Mouse (Mus musculus): ENCODE results near the gene Fam161b.

Fam161b gene

DNA sequence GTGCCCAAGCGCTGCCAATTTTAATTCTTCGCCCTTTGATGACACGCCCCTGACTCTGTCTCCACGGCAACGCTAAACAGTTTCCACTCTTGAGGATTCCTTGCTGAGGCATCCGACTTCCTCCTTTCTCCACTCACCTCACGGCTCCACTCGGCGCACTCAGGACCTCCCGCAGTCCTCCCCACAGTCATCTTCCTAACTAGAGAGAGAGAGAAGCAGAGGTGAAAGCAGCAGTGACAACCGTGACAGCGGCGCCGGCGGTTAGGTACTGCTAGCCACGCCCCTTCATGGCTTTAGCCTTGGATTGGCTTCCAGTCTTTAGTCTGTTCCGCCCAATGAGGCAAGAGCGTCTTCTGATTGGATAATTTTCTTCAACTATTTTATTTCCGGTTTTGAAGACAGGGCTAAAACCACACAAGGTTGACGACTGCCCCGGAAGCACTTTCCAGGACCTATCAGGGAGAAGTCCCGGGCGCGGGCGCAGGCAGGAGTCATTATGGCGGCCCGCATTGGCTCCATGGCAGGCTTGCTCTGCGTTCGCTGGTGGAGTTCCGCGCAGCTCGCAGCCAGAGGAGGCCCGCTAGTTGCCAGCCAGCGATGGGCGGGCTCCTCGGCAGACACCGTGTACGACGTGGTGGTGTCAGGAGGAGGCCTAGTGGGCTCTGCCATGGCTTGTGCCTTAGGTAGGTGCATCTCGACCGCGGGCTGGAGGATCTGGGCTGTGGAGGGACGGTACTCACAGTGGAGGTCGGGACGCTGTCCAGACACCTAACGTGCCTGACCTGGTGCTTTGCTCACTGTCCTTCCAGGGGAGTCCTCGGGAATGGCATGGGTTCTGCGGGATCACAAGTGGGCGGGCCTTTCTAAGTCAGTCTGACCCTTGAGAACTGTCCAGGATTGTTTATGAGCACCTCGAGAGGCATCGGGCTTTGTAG is at the start of gene Fam161b, which contains the start of gene Coq6:
Fam161b (minus strand) TSS at position 279 of the 935 bp plus-strand sequence.
Coq6 (plus strand) TSS at position 103 of the 935 bp plus-strand sequence.
- peak; percentile 97 for DNase-seq (ENCODE audit: low read depth)

DNA sequence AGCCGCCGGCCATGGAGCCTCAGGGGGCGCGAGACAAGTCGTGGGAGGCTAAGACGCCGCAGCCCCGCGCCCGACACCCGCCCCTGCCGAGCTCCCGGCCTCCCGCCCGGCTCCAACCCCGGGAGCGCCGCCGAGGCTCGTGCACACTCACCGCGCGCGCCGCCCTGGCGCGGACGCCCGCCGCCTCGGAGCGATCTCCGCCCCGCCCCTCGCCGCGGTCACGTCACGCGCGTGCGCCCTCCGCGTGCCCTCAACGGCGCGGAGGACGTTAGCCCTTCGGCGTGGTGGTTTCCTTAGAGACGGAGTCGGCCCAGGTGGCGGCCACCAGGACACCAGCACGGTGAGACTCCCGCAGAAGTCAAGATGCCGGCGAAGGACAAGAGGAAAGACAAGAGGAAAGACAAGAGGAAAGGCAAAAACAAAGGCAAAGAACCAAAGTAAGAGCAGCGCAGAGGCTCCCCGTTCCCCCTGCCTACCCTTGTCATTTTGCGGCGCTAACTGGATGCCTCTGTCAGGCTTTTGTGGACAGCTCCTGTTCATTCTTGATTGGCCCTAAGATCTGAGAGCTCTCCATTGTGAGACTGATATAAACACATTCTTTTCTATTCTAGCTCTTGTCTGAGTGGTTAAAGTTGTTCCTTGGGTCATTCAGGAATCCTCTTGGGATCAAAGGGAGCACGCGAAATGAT is 47.3 kb upstream of the Fam161b start, which contains the start of the genes Entpd5 and Bbof1:
Entpd5 (minus strand) TSS at position 211 of the 689 bp plus-strand sequence.
Bbof1 (plus strand) TSS at position 253 of the 689 bp plus-strand sequence.
- DNase-seq (ENCODE audit: low read depth), result peak; percentile 92

DNA sequence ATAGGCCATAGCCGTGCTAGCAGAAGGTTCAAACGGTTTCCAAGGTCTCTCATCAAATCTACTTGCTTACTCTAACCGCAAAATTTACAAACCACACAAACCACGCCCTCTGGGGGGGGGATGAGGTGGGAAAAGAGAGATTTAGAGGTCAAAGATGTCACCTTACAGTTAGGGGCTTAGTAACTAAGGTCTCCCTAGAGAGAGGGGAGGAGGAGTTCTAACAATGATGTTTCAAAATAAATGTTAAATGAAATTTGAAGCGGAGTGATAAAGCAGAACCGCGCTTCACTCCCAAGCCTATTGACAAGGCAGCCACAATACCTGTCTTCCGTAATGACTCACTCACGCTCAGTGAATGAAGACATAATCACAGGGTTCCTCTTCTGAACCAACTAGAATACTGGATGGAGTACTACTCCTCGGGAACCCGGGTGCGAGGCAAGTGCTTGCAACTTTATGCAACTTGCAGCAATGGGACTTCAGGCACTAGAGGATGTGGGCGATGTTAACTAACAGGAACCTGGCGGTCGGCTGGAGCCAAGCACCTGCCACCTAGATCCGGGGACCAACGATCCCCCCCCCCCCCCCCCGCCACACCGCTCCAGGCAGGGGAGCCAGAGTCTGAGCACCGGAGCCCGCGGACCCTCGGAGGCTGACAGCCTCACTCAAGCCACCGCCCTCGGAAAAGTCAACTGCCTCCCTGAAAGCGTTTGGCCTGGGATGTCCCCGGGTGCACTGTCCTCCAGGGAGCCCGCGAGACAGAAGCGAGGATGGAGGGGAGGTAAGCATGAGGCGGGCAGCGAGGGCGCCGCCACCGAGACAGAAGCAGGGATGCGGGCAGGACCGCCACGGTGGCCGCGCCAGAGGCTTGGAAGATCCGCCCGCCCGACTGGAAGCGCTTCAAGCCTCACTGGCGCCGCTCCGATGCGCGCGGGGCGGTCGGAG is 46.5 kb upstream of the Fam161b start:
- peak; percentile 86 for DNase-seq (ENCODE audit: low read depth)

DNA sequence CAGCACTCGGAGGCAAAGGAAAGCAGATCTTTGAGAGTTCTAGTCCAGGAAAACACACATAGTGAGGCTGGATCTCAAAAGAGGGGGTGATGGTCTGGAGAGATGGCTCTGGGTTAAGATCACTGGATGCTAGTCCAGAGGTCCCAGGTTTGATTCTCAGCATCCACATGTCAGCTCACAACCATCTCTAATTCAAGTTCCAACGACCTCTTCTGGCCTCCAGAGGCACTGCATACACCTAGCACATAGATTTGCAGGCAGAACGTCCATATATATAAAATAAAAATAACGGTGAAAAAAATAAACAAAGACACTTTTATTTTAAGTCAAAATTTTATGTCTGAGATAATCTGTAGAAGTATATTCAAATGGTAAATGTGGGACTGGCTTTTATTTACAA is 45.6 kb upstream of the Fam161b start:
- DNase-seq (ENCODE audit: low read depth), result peak; percentile 26

DNA sequence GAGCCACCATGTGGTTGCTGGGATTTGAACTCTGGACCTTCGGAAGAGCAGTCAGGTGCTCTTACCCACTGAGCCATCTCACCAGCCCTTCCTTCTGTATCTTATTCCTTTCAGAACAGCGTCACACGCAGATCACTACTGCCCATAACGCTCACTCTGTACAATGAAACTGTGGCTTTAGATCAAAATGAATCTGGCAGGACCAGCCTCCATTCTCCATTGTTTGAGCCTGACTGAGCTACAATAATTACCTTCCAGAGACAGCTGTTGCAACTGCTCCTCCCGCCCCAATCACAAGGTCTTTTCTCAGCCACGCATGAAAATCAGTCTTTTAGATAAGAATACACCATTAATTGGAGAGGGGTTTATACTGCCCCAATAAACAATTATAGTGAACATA is 42.9 kb upstream of the Fam161b start:
- peak; percentile 18 for DNase-seq (ENCODE audit: low read depth)

DNA sequence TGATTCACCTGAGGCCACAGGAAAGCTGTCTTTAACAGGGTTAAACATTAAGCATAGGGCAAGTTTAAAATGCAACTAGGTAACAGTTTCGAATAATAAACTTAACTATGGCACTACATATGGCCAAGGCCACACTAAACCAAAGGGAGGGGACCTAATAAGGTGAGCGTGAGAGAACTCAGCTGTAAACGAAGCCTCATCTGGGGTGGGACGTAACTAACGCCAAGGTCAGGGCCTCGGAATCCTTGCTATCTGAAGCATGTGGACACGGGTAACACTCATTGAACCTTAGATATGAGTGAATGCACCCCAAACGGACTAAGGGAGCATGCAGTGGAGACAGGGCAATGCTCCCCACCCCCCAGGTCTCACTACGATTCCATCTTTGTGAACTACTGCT is 41.3 kb upstream of the Fam161b start:
- DNase-seq (ENCODE audit: low read depth), result no peak

DNA sequence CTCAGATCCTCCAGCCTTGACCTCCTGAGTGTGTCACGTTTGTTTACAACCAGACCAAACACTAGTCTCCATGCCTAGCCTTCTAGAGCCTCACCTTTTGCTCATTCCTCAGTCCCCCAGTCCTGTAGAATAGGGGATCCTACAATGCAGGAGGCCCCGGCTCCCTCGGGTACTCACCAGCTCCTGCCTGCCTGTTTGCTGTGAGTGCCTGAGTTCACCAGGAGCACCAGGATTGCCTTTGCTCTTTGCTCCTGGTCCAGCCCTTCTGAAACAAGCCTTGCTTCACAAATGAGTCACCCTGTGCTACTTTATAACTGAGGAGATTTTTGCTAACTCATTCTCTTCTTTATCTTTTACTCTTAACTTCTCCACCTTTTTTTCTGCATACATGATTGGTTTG is 39.0 kb upstream of the Fam161b start:
- no peak for DNase-seq (ENCODE audit: low read depth)

DNA sequence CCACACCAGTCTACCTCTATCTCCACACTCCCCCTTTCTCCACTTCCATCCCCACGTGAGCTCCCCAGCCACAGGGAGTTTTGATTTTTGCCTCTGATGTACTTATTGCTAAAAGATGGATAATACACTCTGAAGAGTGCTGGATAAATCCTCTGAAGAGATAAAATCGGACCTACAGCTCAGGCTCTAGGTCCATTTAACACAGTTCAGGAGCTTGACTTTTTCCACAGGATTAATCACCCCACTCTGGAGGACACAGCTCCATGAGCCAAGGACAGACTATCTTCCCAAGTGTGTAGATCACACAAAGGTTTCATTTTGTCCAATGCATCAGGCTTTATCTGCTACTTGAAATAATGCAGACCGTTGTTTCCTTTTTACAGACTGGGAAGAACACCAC is 38.4 kb upstream of the Fam161b start:
- no peak for DNase-seq (ENCODE audit: low read depth)

DNA sequence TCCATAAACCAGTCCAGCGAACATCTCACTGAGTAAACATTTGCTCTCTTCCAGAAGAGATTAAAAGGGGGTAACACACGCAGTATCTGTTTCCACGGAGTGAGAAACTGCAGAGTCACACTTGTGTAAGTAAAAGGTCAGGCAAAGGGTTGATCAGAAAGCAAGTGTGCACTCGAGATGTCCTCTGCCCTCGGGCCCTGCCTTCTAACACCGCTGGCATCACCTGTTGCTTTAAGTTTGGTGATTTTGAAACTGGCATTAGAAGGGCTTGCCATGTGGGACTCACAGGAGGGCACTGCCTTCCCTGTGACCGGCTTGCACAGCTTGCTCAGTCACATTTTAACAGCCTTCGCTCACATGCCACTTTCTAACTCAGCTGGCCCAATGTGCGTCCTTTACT is 38.0 kb upstream of the Fam161b start:
- no peak for DNase-seq (ENCODE audit: low read depth)

DNA sequence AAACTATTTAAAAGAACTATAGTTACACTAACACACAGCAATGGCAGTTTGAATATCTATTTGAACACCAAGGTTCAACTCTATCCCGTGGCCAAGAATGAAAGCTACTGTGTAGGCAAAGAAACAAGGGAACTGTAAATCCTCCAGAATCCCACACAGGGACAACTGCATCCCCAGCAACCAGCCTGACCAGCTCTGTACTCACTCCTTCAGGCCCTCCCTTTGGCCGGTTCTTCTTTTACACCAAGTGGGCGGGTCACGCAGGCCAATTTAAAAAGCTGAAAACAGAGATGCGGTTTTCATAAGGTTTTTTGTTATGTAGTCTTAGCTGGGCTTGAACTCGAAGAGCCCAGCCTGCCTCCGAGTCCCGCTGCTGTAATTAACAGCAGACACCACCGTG is 37.5 kb upstream of the Fam161b start:
- no peak for DNase-seq (ENCODE audit: low read depth)

DNA sequence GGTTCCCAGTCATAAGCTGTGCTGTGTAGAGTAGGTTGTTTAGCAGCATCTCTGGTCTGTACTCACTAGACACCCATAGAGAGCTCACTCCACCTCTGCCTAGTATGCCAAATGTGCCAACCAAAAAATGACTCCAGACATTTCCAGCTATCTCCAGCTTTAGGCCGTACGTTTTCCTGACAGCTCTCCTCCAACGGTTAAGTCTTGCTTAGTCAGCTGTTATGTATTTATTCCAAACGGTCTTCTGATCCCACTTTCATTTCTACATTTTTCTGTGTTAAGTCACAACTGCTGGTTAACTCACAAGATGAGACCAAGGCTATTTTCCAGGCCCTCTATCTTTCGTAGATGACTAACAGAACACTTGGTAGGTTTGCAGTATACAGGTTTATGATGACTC is 37.0 kb upstream of the Fam161b start:
- no peak for DNase-seq (ENCODE audit: low read depth)

DNA sequence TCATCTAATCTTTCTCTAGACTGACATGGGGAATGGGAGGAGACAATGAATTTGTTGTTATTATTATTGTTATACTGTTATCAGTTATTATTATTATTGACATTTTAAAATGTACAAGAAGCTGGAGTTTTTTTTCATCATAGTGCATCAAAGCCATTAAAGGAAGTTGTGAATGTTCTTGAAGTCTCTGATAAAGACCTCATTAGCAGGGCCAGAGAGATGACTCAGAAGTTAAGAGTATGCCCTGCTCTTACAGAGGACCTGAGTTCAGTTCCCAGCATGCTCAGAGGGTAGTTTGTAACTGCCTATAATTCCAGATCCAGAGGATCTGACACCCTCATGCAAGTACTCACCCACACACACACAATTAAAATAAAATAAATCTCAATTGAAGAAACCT is 36.1 kb upstream of the Fam161b start:
- no peak for DNase-seq (ENCODE audit: low read depth)

DNA sequence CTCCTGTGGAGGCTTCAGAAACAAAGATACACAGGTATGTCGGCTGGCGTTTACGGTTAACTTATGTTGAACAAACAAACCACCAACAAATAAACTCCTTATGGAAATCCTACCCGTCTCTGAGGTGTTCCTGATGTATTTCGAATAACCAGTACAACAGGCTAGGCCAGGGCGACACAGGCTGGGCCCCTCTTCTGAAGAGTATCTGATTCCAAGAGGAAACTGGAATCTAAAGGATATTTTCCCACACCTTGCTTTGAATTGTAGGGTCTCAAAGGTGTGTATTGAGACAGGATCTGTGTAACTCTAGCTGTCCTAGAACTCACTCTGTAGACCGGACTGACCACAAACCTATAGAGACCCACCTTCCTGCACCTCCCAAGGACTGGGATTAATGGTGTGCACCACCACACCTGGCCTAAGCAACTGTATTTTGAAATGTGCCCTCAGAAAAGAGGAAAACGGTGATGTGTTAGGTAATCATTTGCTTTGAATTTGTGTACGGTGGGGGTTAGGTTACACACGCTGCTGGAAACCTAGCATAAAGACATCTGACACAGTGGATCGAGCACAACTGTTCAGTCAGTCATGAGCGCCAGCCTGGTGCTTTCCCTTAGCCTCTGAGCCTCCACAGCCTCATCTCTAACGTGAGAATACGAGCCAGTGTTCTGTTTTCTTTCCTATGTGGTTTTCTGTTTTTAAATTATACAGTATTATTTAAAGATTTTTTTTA is 35.5 kb upstream of the Fam161b start:
- DNase-seq (ENCODE audit: low read depth), result no peak

DNA sequence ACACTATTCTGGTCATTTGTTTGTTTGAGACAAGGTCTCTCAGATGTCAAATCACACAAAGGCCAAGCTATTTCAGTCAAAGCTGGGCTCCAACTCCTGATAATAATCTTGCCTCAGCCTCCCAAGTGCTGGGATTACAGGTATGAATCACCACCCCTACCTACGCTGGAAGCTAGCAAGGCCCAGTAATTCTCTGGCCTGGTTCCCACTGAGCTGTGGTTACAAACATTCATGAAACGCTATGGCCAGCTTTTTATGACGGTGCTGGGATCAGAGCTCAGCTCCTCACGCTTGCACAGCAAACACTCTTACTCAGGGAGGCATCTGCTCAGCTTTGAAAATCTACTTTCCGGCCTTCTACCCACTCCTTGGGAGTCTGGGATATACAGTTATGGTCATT is 32.2 kb upstream of the Fam161b start:
- no peak for DNase-seq (ENCODE audit: low read depth)

DNA sequence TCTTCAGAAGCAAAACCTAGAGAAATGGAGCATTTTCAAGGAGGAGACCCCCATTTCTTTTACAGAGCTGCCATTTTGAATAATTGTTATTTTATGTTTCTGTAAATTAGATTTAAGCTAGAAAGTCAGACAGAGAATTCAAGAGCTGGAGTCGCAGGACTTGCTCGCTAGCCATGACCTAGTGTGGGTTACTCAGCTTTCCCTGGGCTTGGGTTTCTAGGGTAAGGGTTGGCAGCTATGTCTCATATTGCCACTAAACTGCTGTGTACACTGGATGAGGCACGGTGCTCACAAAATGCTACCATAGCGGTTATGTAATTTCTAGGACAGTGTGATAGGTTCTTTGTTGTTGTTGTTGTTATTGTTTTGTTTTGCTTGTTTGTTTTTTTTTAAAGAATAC is 31.0 kb upstream of the Fam161b start:
- no peak for DNase-seq (ENCODE audit: low read depth)

DNA sequence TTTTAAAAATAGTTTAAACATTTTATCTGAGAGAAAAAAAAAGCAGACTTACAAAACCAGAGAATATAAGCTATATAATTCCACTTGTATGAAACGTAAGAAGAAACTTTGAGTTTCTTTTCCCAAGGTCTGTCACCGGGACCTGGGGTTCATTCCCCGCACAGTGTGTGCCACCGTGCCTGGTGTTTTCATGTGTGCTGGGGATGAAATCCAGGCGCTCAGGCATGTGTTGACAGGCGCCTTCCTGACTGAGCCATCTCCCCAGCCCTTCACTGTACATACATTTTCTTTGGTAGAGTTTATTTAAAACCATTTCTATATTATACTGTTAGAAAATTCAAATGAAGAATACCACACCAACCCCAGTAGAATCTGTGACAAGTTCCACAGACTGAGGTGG is 28.7 kb upstream of the Fam161b start:
- DNase-seq (ENCODE audit: low read depth), result no peak

DNA sequence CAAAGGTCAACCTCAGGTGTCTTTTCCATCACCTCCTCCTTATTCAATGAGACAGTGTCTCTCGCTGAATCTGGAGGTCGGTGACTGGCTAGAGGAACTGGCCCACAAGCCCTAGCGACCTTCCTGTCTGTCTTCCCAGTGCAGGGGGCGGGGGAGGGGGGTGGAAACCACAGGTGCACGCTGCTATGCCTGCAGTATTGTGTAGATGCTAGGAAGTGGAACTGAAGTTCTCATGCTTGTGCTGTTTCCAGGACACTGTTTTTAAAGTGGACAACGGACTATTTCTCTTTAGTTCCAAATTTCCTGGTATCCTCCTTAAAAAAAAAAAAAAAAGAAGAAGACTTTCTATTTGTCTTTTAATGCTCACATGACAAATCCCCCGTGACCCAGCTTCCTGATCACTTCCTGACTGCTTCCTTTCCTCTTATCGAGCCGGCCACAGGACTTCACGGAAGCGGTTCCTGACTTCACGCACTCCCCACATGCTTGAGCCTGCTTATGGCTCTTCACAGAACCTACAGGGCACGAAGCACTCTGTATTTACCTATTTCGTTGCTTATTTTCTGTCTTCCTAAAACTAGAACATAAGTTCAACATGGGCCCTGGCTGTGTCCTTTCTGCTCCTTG is 27.3 kb upstream of the Fam161b start:
- peak; percentile 38 for DNase-seq (ENCODE audit: low read depth)

DNA sequence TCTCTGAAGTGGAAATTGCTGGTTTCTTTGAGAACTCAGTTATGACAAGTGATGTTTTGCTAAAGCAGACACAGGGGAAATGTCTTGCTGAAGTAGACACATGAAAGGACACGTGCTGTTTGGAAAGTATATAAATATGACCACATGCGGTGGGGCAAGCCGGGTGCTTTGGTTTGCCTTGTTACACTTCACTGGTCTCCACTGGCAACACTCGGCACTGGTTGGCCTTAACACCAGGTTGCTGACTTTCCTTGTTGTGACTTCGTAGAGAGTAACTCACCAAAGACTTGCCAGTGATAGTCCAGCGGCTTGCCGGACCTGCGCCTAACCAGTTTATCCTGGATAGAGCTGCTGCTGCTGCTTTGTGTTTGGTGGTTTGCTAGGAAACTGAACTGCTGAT is 26.5 kb upstream of the Fam161b start:
- DNase-seq (ENCODE audit: low read depth), result no peak

DNA sequence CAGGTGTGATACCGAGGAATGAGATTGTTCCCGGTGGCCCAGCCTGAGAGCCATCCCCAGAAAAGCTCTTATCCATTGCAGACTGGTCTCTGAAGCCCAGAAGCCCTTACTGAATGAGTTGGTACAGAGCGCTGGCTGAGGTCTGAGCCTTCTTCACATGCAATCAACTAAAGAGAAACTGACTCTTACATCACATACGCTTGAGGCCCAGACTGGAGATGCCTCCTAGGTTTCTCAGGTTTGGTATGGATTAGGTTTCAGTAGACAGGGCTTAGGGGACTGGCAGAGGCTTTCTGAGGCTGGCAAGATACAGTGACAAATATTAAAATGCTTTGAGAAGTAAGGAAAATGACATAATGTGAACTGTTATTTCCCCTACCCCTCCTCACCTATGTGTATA is 23.8 kb upstream of the Fam161b start:
- no peak for DNase-seq (ENCODE audit: low read depth)

DNA sequence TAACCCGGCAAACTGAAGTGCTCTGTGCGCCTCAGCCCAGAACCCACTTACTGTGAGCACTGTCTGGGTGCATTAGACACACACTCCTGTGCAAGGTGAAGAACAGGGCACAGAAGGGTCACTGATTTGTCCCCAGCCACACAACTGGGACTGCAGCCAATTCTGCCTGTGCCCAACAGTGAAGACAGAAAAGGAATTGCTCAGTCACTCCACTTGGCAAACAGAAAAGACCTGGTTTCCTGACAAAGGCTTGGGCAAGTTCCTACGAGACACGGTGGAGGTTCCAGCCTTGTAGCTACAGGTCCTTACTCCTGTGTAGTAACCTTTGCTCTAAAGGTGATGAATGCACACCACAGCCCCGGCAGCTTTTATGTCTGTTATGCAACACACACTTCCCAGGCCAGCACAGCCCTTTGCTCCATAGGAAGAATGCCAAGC is 23.0 kb upstream of the Fam161b start:
- DNase-seq (ENCODE audit: low read depth), result no peak

DNA sequence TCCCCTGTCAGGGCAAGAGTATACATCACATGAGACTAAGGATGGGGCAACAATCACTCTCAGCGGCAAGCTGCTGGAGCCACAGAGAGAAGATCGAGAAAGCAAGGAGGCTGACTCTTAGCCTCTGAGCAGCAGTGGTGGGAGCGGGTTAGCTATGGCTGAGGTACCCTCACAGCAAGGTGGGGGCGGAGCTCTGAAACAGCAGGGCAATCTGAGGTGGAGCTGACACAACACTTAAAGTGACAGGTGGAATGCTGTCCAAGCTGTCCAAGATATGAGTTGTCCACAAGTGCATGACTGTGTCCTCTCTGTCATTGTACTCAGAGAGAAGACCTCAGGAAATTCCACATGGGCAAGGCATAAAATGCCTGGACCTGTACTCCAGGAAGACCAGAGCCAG is 20.7 kb upstream of the Fam161b start:
- DNase-seq (ENCODE audit: low read depth), result no peak
